Mouse (Mus musculus) WW6 (cell line): ENCODE measurements around the gene Bend6.

Experiments used
- DNase-seq: peaks from one replicate; pipeline ENCODE4 v3.0.0-alpha.2; 2013; ENCODE audit warnings: low read depth, low spot score

Bend6 gene

DNA sequence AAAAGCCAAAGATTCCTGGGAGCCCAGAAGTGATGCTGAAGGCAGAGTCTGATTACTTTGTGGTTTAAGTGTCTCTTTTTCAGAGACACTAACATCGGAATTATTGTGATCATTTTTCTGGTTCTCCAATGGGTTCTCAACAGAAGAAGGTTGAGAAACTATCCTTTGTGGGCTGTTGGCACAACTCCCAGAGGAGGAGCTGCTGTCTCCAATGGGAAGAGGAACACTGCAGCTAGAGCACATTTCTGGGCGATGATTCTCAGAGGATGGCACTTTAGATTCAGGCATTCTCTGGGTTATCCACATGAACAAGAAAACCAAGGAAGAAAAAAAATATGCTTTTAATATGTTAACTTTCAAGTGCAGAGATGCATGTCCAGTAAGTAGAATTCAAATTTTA is 104.3 kb downstream of the Bend6 start:
- no peak for DNase-seq
